Mouse (Mus musculus) erythroblast, embryonic 14.5 days (primary cell): ENCODE data around the gene Gm28539.

Experiments
- GATA1 ChIP-seq: IDR thresholded peaks from 2 replicates; pipeline ENCODE4 v1.6.1; 2012; ENCODE audit warnings: low read length, inconsistent platforms, mixed read lengths
- TAL1 ChIP-seq: IDR thresholded peaks from 3 replicates; pipeline ENCODE4 v1.6.1; 2012; ENCODE audit warnings: low read length, inconsistent platforms, mixed read lengths

DNA sequence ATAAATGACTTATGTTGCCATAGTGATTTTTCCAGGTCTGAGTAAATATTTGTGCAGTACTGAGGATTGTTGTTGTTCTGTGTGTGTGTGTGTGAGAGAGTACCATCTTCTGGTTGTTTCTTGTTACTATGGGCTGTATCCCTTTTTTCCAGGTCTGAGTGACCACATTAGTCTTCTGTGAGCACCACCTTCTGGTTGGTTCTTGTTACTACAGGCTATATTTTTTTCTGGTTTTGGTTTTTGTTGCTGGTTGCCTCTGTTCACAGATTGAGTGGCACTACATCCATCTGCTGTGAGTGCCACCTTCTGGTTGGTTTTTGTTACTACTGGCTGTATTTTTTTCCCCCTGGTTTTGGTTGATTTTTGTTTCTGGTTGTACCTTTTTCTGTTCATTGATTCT is 22.2 kb downstream of the Gm28539 start:
- no peak for TF ChIP-seq GATA1
- no peak for TF ChIP-seq TAL1
